Mouse (Mus musculus): Measurements from ENCODE around the gene Hyal2.

DNA sequence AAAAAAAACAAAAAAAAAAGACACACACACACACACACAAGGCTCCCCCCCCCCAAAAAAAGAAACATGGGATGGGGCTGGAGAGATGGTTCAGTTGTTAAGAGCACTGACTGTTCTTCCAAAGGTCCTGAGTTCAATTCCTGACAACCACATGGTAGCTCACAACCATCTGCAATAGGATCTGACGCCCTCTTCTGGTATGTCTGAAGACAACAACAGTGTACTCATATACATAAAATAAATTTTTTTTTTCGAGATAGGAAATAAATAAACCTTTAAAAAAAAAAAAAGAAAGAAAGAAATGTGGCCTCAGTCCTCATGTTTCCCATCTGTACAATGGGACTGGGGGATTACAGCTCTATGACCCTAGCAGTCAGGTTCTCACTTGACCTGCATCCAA is 49.7 kb downstream of the Hyal2 start:
- TF ChIP-seq CTCF (IDR thresholded peaks at IDR 0.05; ENCODE audit: extremely low read depth, insufficient read length, insufficient replicate concordance, low read depth, low read length) (no peak), POLR2A (IDR thresholded peaks at IDR 0.05; ENCODE audit: low read depth, low read length) (no peak)
